Mouse (Mus musculus): ENCODE results near the gene Gosr1. TPM values are rescaled to one million over a fixed set of nuclear protein-coding genes. Genes with fewer than 3 reads are reported as not detected.
"Not testable (repeated sequence)": the region's sequence is repeated elsewhere in the genome, so short reads cannot be mapped to it uniquely, and the experiment has no call there.

Gene Gosr1
- 12.7 and 13.3 TPM in 2 replicates for polyA plus RNA-seq (2015; fragmentation: Nextera tagmentation; extraction: Ambion mirVana)

DNA sequence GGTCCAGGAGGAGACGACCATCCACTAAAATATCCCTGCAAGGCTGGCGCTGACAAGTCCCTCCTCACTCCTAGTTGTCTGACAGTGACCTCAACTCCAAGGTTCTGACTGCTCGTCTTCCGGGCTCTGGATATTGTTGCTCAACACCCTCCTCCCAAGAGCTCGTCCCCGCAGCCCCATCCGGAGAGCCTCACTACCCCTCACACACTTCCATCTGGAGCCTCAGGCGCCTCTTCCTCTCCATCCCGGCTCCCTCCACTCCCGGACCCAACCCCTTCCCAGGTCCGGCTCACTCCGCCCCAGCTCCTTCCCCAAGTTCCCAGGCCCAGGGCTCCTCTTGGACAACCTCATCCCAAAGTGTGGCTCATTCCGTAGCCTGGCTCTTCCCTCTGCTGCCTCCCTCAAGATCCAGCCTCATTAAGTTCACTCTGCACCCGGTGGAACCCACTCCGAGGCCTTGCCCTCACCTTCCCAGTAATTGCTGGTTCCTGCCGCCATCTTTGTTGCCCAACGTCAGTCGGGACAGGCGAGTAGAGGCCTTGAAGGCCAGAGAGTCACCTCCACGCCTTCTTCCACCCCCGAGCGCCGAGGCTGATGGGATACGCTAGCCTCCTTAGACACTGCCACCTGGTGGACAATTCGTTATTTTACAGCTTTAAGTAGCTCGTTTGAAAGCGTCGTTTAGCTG is at the start of gene Gosr1:
Gene Gosr1 (minus strand): TSS at position 527 of the 688 bp plus-strand sequence.
- Histone ChIP-seq H3K36me3 (peaks cover 25% of the 10 kb centered on the region), H3K4me1 (replicated peaks) (peaks cover 8% of the 10 kb centered on the region), H3K4me2 (peak within 1 kb of the TSS; percentile 71), H3K27me3 (no peaks in the 10 kb centered on the region), H3K9me3 (replicated peaks) (no peaks in the 10 kb centered on the region), H3K27ac (peak within 1 kb of the TSS; percentile 72), H3K4me3 (replicated peaks) (peak within 1 kb of the TSS; percentile 77), H3K9ac (peak within 1 kb of the TSS; percentile 88)
- ATAC-seq (ENCODE audit: low read depth) (peak; percentile 97), DNase-seq (peak; percentile 88)
- under 1% methylated on average over 28 of the region's 28 CpGs for WGBS (ENCODE audit: insufficient replicate concordance)

DNA sequence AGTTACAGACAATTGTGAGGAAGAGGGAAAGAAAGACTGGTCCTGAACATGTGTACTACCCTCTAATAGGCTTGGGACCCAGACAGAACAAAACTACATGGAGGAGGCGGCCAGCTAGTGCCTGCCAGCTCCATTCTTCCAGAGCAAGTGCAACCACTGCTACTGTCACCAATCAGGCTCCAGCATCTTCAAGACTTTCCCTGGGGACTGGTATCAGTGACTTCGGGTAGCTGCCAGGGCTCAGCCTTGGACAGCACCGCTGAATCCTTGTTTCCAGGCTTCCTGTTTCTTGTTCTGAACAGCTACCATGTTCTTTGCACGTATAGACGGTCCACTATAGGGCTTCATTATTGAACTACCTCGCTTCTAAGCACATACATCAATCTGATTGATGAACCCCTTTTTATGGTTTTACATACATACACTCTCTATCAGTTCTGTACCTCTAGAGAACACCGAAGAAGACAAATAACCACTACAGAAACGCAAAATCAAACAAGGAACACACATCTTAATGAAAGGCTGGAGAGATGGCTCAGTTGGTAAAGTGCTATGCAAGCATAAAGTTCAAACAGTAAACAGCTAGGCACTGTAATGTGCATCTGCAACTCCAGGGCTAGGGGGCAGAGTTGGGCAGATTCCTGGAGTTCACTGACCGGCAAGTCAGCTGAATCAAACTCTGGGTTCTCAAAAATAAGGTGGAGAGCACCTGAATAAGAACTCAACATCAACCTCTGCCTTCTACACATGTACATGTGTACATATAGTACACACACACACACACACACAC is 47.5 kb upstream of the Gosr1 start:
- DNase-seq (no peak), ATAC-seq (ENCODE audit: low read depth) (no peak)
- no peak overlapping the region for H3K9ac ChIP-seq
- H3K4me1 ChIP-seq (replicated peaks): no peaks in the 10 kb centered on the region
- no peak overlapping the region for H3K4me3 ChIP-seq (replicated peaks)
- H3K9me3 ChIP-seq (replicated peaks): no peaks in the 10 kb centered on the region
- WGBS (ENCODE audit: insufficient replicate concordance): 76% methylated on average over 9 of the region's 9 CpGs
- no peak overlapping the region for H3K27ac ChIP-seq
- H3K4me2 ChIP-seq: no peak overlapping the region
- peaks cover 53% of the 10 kb centered on the region for H3K36me3 ChIP-seq
- no peaks in the 10 kb centered on the region for H3K27me3 ChIP-seq

DNA sequence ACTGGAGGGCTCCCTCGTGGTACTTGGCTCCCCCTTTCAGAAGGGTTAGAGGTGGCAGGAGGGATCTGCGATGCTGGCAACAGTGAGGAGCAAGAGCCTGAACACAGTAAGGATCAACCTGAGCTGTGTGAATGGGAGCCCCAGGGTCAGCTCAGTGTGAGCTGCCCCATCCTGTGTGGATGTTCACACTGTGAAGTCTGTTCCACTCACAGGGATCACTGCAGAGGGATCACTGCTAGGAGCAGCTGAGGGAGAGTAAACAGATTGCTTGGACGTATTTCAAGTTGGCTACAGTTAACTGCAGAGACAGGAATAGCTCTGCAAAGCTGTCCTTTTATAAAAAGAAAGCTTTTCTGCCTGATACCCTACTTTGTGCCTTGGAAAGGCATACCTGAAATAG is 46.1 kb upstream of the Gosr1 start:
- no peak for ATAC-seq (ENCODE audit: low read depth)
- 67% methylated on average over 3 of the region's 3 CpGs for WGBS (ENCODE audit: insufficient replicate concordance)
- Histone ChIP-seq H3K9ac (no peak overlapping the region), H3K9me3 (replicated peaks) (no peaks in the 10 kb centered on the region), H3K4me2 (no peak overlapping the region), H3K4me1 (replicated peaks) (no peaks in the 10 kb centered on the region), H3K27me3 (no peaks in the 10 kb centered on the region), H3K36me3 (peaks cover 64% of the 10 kb centered on the region), H3K4me3 (replicated peaks) (no peak overlapping the region), H3K27ac (no peak overlapping the region)
- no peak for DNase-seq

DNA sequence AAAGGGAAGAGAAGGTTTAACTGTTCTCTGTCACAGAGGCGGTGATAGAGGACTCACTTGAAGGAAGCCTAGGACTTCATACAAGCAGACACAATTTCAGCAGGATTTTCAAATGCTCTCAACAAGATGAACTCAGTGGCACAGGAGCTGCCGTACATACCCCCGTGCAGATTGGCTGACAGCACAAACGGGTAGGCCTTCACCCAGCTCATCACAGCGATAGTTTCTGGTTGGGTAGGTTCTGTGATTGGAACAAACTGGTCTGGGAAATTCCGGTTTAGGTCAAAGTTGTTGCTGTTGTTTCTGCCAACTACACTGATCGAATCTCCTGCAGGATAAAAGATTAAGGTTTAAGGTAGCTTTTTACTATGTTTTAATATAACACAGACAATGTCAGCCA is 45.2 kb upstream of the Gosr1 start:
- no peak for ATAC-seq (ENCODE audit: low read depth)
- 84% methylated on average over 7 of the region's 7 CpGs for WGBS (ENCODE audit: insufficient replicate concordance)
- no peak overlapping the region for H3K4me3 ChIP-seq (replicated peaks)
- H3K9ac ChIP-seq: no peak overlapping the region
- no peaks in the 10 kb centered on the region for H3K9me3 ChIP-seq (replicated peaks)
- H3K4me2 ChIP-seq: no peak overlapping the region
- H3K27me3 ChIP-seq: no peaks in the 10 kb centered on the region
- DNase-seq: no peak
- no peaks in the 10 kb centered on the region for H3K4me1 ChIP-seq (replicated peaks)
- H3K27ac ChIP-seq: no peak overlapping the region
- peaks cover 61% of the 10 kb centered on the region for H3K36me3 ChIP-seq

DNA sequence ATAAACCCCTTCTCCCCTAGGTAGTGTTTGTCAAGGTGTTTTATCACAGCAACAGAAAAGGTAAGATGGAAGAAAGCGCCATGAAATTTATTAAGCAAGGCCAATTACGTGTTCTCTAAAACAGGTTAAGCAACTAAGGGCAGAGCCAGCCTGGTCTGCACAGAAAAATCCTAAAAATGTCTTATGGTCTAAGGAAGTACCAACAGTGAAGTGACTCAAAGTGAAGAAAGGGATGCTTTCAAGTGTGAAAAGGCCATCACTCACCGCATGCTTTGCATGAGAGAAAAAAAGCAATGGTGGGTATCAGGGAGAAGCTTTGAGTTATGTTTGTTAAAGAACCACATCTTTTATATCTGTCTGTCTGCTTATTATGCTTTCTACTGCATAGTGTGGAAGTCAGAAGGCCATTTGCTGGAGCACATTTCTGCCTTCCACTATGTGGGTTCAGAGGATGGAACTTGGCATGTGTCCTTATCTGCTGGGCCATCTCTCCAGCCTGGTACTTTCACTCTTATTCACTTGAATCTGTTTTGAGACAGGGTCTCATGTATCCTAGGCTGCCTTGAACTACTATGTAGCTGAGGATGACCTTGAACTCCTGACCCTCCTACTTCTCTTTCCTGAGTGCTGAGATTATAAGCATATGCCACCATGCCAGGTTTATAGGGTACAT is 43.8 kb upstream of the Gosr1 start:
- H3K36me3 ChIP-seq: peaks cover 67% of the 10 kb centered on the region

DNA sequence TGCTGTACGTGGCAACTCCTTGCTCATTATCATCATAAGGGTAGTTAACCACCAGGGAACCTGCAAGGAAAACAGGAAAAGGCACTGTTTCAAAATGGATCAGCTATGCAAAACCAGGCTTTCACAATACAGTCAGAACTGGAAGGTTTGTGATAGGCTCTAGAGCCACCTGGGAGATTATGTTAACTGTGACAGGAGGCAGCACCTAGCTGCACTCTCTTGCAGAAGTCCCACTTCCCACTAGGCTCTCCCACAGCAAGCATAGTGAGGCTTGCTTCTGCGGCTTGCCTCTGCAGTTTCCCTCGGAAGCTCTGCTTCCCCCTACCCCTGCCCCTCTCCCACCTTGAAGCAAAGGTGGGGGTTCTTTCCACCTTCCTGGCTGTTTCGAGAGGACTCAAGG is 42.6 kb upstream of the Gosr1 start:
- Histone ChIP-seq H3K27ac (no peak overlapping the region), H3K36me3 (peaks cover 74% of the 10 kb centered on the region)

More for the DNA sequence above, 43.8 kb upstream of the Gosr1 start:
- H3K9ac ChIP-seq: no peak overlapping the region
- ATAC-seq (ENCODE audit: low read depth) (no peak), DNase-seq (no peak)
- 88% methylated on average over 3 of the region's 3 CpGs for WGBS (ENCODE audit: insufficient replicate concordance)
- no peak overlapping the region for H3K4me2 ChIP-seq
- H3K27me3 ChIP-seq: no peaks in the 10 kb centered on the region
- no peak overlapping the region for H3K27ac ChIP-seq
- H3K4me3 ChIP-seq (replicated peaks): no peak overlapping the region
- H3K9me3 ChIP-seq (replicated peaks): no peaks in the 10 kb centered on the region
- no peaks in the 10 kb centered on the region for H3K4me1 ChIP-seq (replicated peaks)

DNA sequence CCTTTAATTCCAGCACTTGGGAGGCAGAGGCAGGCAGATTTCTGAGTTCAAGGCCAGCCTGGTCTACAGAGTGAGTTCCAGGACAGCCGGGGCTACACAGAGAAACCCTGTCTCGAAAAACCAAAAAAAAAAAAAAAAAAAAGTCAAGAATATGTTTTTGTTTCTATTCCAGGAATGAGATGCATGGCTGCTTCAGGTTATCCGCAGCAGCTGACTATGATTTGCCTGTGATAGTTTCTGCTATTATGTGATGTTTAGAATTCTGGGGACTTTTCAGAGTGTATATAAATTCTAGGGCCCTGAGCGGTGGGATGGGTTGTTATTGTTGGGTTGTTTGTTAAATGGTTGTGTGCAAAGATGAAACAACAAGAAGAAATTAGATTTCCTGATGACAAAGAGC is 41.7 kb upstream of the Gosr1 start:
- WGBS (ENCODE audit: insufficient replicate concordance): 77% methylated on average over 4 of the region's 4 CpGs
- not testable (repeated sequence) for ATAC-seq (ENCODE audit: low read depth); H3K27ac ChIP-seq; H3K27me3 ChIP-seq; DNase-seq; H3K4me2 ChIP-seq; H3K4me3 ChIP-seq (replicated peaks); H3K4me1 ChIP-seq (replicated peaks); H3K9ac ChIP-seq; H3K9me3 ChIP-seq (replicated peaks)
- peaks cover 71% of the 10 kb centered on the region for H3K36me3 ChIP-seq

More for the DNA sequence above, 42.6 kb upstream of the Gosr1 start:
- Histone ChIP-seq H3K4me2 (no peak overlapping the region), H3K9me3 (replicated peaks) (no peaks in the 10 kb centered on the region), H3K4me1 (replicated peaks) (no peaks in the 10 kb centered on the region), H3K27me3 (no peaks in the 10 kb centered on the region), H3K4me3 (replicated peaks) (no peak overlapping the region), H3K9ac (no peak overlapping the region)
- ATAC-seq (ENCODE audit: low read depth) (no peak), DNase-seq (no peak)
- WGBS (ENCODE audit: insufficient replicate concordance): 72% methylated on average over 4 of the region's 4 CpGs

DNA sequence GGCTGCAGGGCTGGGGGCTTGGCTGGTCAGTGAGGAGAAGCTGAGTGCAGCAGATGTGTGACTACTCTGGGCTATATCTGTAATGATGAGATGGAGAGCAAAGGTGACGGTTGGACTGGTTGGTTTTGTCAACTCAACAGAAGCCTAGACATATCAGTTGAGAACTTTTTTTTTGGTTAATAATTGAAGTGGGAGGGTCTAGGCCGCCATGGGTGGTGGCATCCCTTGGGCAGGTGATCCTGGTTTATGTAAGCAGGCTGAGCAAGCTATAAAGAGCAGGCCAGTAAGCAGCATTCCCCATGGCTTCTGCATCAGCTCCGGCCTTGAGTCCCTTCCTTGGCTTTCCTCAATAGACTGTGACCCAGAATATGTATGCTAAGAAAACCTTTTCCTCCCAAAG is 39.9 kb upstream of the Gosr1 start:
- Histone ChIP-seq H3K4me1 (replicated peaks) (no peaks in the 10 kb centered on the region), H3K4me3 (replicated peaks) (no peak overlapping the region), H3K36me3 (peaks cover 68% of the 10 kb centered on the region), H3K9me3 (replicated peaks) (no peaks in the 10 kb centered on the region), H3K27ac (no peak overlapping the region), H3K9ac (no peak overlapping the region), H3K27me3 (no peaks in the 10 kb centered on the region), H3K4me2 (no peak overlapping the region)
- DNase-seq: no peak
- no peak for ATAC-seq (ENCODE audit: low read depth)
- 74% methylated on average over 3 of the region's 3 CpGs for WGBS (ENCODE audit: insufficient replicate concordance)

DNA sequence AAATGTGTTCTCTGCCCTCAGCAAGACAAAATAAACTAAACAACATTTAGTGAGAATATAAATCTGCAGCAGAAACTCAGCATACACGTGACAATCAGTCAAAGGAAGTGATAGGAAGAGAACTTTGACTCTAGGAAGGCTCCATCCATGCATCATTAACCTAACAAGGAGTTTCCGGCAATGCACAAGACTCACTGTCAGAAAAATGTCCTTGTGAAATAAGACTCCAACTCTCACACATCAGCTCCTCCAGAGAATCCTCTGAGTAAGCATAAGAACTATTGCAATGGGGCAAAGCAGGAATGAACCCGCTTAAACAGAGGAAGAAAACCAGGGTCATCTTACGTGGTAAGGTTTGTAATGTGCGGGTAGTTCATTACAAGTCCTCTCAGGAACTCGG is 33.9 kb upstream of the Gosr1 start:
- peaks cover 65% of the 10 kb centered on the region for H3K36me3 ChIP-seq
- no peaks in the 10 kb centered on the region for H3K9me3 ChIP-seq (replicated peaks)
- DNase-seq (no peak), ATAC-seq (ENCODE audit: low read depth) (no peak)
- no peak overlapping the region for H3K27ac ChIP-seq
- WGBS (ENCODE audit: insufficient replicate concordance): 83% methylated on average over 6 of the region's 6 CpGs
- no peak overlapping the region for H3K9ac ChIP-seq
- H3K27me3 ChIP-seq: no peaks in the 10 kb centered on the region
- no peak overlapping the region for H3K4me2 ChIP-seq
- no peak overlapping the region for H3K4me3 ChIP-seq (replicated peaks)
- no peaks in the 10 kb centered on the region for H3K4me1 ChIP-seq (replicated peaks)

DNA sequence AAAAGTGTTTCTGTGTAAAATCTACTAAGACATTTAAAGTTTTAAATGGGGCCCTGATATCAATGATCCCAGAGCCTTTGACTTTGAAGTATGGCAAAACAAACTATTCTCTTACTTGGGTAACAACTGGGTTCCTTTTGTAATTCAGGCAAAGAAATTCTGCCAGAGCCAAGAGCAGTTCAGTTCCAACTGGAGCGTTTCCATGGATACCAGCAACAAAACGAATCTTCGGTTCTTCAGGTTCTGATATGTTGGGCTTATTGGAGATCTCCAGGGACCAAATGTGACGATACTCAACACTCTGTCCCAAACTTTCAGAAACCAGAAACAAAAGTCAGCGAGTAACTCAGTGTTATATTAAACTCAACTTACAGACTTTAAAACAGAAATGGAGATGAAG is 31.9 kb upstream of the Gosr1 start:
- 82% methylated on average over 5 of the region's 5 CpGs for WGBS (ENCODE audit: insufficient replicate concordance)
- H3K36me3 ChIP-seq: peaks cover 69% of the 10 kb centered on the region

DNA sequence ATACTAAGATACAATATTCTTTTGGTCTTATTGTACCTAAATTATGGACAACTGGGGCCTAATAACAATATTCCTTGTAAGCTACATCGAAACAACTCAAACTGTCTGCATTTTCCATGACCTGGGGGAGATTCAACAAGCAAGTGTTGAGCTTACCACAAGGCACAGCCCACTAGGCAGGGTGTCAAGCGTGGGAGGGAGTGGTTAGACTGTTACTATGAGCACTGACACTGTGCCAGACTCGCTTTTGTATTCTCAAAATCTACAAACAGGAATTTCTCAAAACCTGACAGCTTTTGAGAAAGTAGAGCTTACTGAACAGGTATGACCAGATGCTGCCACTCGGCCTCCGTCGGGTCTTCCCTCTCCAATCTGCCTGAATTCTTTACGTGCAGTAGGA is 28.0 kb upstream of the Gosr1 start:
- no peak overlapping the region for H3K27ac ChIP-seq
- DNase-seq (no peak), ATAC-seq (ENCODE audit: low read depth) (no peak)
- peaks cover 57% of the 10 kb centered on the region for H3K36me3 ChIP-seq
- H3K27me3 ChIP-seq: no peaks in the 10 kb centered on the region
- H3K4me3 ChIP-seq (replicated peaks): no peak overlapping the region
- no peaks in the 10 kb centered on the region for H3K4me1 ChIP-seq (replicated peaks)
- no peaks in the 10 kb centered on the region for H3K9me3 ChIP-seq (replicated peaks)
- H3K4me2 ChIP-seq: no peak overlapping the region
- 87% methylated on average over 7 of the region's 7 CpGs for WGBS (ENCODE audit: insufficient replicate concordance)
- H3K9ac ChIP-seq: no peak overlapping the region

More for the DNA sequence above, 31.9 kb upstream of the Gosr1 start:
- ATAC-seq (ENCODE audit: low read depth) (no peak), DNase-seq (no peak)
- H3K4me3 ChIP-seq (replicated peaks): no peak overlapping the region
- H3K9ac ChIP-seq: no peak overlapping the region
- H3K4me2 ChIP-seq: no peak overlapping the region
- no peaks in the 10 kb centered on the region for H3K9me3 ChIP-seq (replicated peaks)
- H3K27ac ChIP-seq: no peak overlapping the region
- no peaks in the 10 kb centered on the region for H3K27me3 ChIP-seq
- no peaks in the 10 kb centered on the region for H3K4me1 ChIP-seq (replicated peaks)

Data from liver, embryonic 13.5 days (tissue).